31 mouse cellular contexts compared by ENCODE assay signal in genomic region chr13:118819785-118820184, GRCm38 (mm10).
"Had no signal": no experiment of that assay in that cellular context is flagged by ENCODE, and none has a peak within 500 bp of the region (broad histone marks: within the 10 kb centered on the region; RNA-seq: fewer than 3 reads in every experiment).

No protein-coding gene starts in this region.

- H3K36me3 ChIP-seq: limb, embryonic 12.5 days; limb, embryonic 13.5 days; limb, embryonic 15.5 days; liver, embryonic 12.5 days; liver, embryonic 13.5 days; liver, embryonic 15.5 days; lung, embryonic 15.5 days; midbrain, embryonic 10.5 days; midbrain, embryonic 12.5 days; midbrain, embryonic 13.5 days; midbrain, embryonic 15.5 days; neural tube, embryonic 12.5 days; neural tube, embryonic 13.5 days had no signal

- H3K27me3 ChIP-seq: limb, embryonic 12.5 days; limb, embryonic 13.5 days; limb, embryonic 15.5 days; liver, embryonic 12.5 days; liver, embryonic 13.5 days; liver, embryonic 15.5 days; lung, embryonic 15.5 days; megakaryocyte, embryonic 14.5 days; midbrain, embryonic 12.5 days; midbrain, embryonic 13.5 days; midbrain, embryonic 15.5 days; neural tube, embryonic 12.5 days; neural tube, embryonic 13.5 days had no signal

- DNase-seq: left cerebral cortex, postnatal 4 days; liver; liver, embryonic 13.5 days; liver, postnatal 0 days; lung, adult 18-20 months; lung, adult 2 months; lung, embryonic 14.5 days; lung, postnatal 10 days; lung, postnatal 14 days; lung, postnatal 36 days; lung, postnatal 4 days had no signal

- H3K9me3 ChIP-seq: limb, embryonic 12.5 days; limb, embryonic 13.5 days; limb, embryonic 15.5 days; liver, embryonic 12.5 days; liver, embryonic 13.5 days; liver, embryonic 15.5 days; lung, embryonic 15.5 days; megakaryocyte, embryonic 14.5 days; midbrain, embryonic 10.5 days; midbrain, embryonic 12.5 days; midbrain, embryonic 13.5 days; midbrain, embryonic 15.5 days; neural tube, embryonic 12.5 days; neural tube, embryonic 13.5 days had no signal

- H3K9ac ChIP-seq: limb, embryonic 12.5 days; limb, embryonic 13.5 days; limb, embryonic 15.5 days; liver, embryonic 12.5 days; liver, embryonic 13.5 days; liver, embryonic 14.5 days; liver, embryonic 15.5 days; liver, postnatal 0 days; lung, embryonic 14.5 days; lung, embryonic 15.5 days; midbrain, embryonic 12.5 days; midbrain, embryonic 13.5 days; midbrain, embryonic 15.5 days; neural tube, embryonic 12.5 days; neural tube, embryonic 13.5 days had no signal

- H3K4me1 ChIP-seq: limb, embryonic 15.5 days; liver, embryonic 12.5 days; liver, embryonic 13.5 days; liver, embryonic 15.5 days; lung, embryonic 15.5 days; megakaryocyte, embryonic 14.5 days; midbrain, embryonic 10.5 days; midbrain, embryonic 12.5 days; midbrain, embryonic 13.5 days; midbrain, embryonic 15.5 days; neural tube, embryonic 12.5 days; neural tube, embryonic 13.5 days had no signal

- H3K4me3 ChIP-seq: limb, embryonic 12.5 days; limb, embryonic 13.5 days; limb, embryonic 15.5 days; liver, embryonic 12.5 days; liver, embryonic 13.5 days; liver, embryonic 15.5 days; lung, embryonic 15.5 days; megakaryocyte, embryonic 14.5 days; midbrain, embryonic 10.5 days; midbrain, embryonic 12.5 days; midbrain, embryonic 13.5 days; midbrain, embryonic 15.5 days; myocyte; neural tube, embryonic 12.5 days; neural tube, embryonic 13.5 days had no signal

- ATAC-seq: liver, embryonic 12.5 days; liver, postnatal 0 days; lung, postnatal 0 days; midbrain, embryonic 13.5 days; midbrain, embryonic 15.5 days; midbrain, embryonic 16.5 days had no signal

- H3K27ac ChIP-seq: limb, embryonic 12.5 days; limb, embryonic 13.5 days; limb, embryonic 15.5 days; liver, embryonic 12.5 days; liver, embryonic 13.5 days; liver, embryonic 14.5 days; liver, embryonic 15.5 days; lung, embryonic 15.5 days; macrophage; midbrain, embryonic 10.5 days; midbrain, embryonic 12.5 days; midbrain, embryonic 13.5 days; midbrain, embryonic 15.5 days; neural tube, embryonic 12.5 days; neural tube, embryonic 13.5 days had no signal

- H3K4me2 ChIP-seq: limb, embryonic 12.5 days; limb, embryonic 13.5 days; limb, embryonic 15.5 days; liver, embryonic 11.5 days; liver, embryonic 12.5 days; liver, embryonic 13.5 days; liver, embryonic 15.5 days; lung, embryonic 14.5 days; lung, embryonic 15.5 days; midbrain, embryonic 11.5 days; midbrain, embryonic 12.5 days; midbrain, embryonic 13.5 days; midbrain, embryonic 15.5 days; neural tube, embryonic 12.5 days; neural tube, embryonic 13.5 days had no signal
